Mouse (Mus musculus): ENCODE results near the gene Arl3.

- TF ChIP-seq POLR2A (IDR thresholded peaks at IDR 0.05; ENCODE audit: control insufficient read depth, extremely low read depth, insufficient read depth, low read length, poor library complexity) (no peak), CTCF (IDR thresholded peaks at IDR 0.05; ENCODE audit: borderline replicate concordance, control insufficient read depth, extremely low read depth, insufficient read depth, low read length, poor library complexity) (no peak)
Measured at GRCm38 (mm10) chr19:46606718-46607117, 33.7 kb upstream of the Arl3 start.

Data from thymus, adult 2 months (tissue).